Mouse (Mus musculus): ENCODE results near the gene Klhl5. TPM values are rescaled to one million over a fixed set of nuclear protein-coding genes. Genes with fewer than 3 reads are reported as not detected.
"Not testable (repeated sequence)": the region's sequence is repeated elsewhere in the genome, so short reads cannot be mapped to it uniquely, and the experiment has no call there.

Klhl5 gene
- polyA plus RNA-seq, 1 experiment from 2014 or later: 21.2 TPM

DNA sequence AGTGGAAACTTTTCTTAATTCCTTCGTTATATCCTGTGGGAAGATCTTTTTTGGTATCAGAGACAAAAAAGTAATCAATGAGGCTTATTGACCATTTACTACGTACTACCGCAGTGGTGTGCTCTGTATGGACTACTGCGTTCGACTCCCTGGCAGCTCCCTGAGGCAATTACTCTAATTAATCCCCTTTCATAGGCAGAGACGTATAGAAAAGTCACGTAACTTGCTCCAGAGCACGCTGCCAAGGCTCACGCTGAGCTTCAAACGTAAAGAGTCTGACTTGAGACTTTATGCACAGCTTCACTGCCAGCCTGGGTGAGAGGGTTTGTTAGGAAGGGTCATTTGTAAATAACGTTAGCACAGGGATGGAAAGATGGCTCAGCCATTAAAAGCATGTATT lies 7.3 kb upstream of the Klhl5 start:
- no peak for ATAC-seq (ENCODE audit: insufficient number of reproducible peaks, insufficient read depth, low FRiP score, low TSS enrichment, low read depth)
- Histone ChIP-seq H3K4me1 (peaks cover 11% of the 10 kb centered on the region; the same call in 1 of the 2 replicates), H3K9ac (no peak overlapping the region), H3K4me2 (no peak overlapping the region), H3K27ac (no peak overlapping the region), H3K27me3 (no peaks in the 10 kb centered on the region), H3K9me3 (no peaks in the 10 kb centered on the region), H3K36me3 (no peaks in the 10 kb centered on the region), H3K4me3 (no peak overlapping the region)
- 48% methylated on average over 11 of the region's 11 CpGs for WGBS

DNA sequence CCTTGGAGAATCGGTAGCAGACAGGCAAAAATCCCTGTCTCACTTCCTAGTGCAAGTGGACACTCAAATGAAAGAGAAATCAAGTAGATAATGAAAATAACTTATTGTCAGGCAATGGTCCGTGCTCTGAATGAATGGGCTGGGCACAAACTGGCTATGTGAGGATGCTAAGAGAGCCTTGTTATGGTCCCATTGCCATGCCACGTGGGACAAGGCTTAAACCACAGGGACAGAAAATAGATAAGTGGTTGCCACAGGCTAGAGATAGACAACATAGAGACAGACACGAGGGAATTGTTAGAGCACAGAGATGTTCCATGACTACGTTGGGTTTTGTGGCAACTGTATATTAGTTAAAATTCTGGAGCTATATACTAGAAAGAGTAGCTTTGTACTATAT lies 6.1 kb upstream of the Klhl5 start:
- WGBS: 79% methylated on average over 5 of the region's 5 CpGs
- Histone ChIP-seq H3K9me3 (no peaks in the 10 kb centered on the region), H3K4me2 (no peak overlapping the region), H3K27ac (no peak overlapping the region), H3K27me3 (no peaks in the 10 kb centered on the region), H3K4me1 (peaks cover 11% of the 10 kb centered on the region; the same call in 1 of the 2 replicates), H3K36me3 (no peaks in the 10 kb centered on the region), H3K4me3 (no peak overlapping the region), H3K9ac (no peak overlapping the region)
- ATAC-seq (ENCODE audit: insufficient number of reproducible peaks, insufficient read depth, low FRiP score, low TSS enrichment, low read depth): no peak

DNA sequence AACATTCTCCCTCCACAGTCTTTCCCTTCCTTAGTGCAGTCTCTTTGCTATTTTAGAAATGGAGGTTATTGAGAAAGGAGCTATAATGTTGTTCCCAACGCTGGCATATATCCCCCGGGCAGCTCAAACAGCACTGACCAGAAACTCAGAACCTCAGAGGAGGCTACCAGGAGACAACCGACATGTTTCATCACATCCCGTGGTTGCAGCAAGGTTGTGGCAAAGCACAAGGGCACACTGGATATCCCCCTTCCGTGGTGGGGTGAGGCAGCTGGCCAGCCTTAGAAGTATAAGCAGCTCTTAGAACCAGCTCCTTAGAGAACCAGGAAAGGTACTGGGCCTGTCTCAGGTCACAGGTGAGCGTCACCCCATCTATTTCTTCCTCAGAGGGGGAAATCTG lies 5.7 kb upstream of the Klhl5 start:
- WGBS: 89% methylated on average over 6 of the region's 6 CpGs
- Histone ChIP-seq H3K4me3 (no peak overlapping the region), H3K27ac (no peak overlapping the region), H3K27me3 (no peaks in the 10 kb centered on the region), H3K9ac (no peak overlapping the region), H3K36me3 (no peaks in the 10 kb centered on the region), H3K9me3 (no peaks in the 10 kb centered on the region), H3K4me2 (no peak overlapping the region), H3K4me1 (peaks cover 12% of the 10 kb centered on the region; the same call in 1 of the 2 replicates)
- no peak for ATAC-seq (ENCODE audit: insufficient number of reproducible peaks, insufficient read depth, low FRiP score, low TSS enrichment, low read depth)

DNA sequence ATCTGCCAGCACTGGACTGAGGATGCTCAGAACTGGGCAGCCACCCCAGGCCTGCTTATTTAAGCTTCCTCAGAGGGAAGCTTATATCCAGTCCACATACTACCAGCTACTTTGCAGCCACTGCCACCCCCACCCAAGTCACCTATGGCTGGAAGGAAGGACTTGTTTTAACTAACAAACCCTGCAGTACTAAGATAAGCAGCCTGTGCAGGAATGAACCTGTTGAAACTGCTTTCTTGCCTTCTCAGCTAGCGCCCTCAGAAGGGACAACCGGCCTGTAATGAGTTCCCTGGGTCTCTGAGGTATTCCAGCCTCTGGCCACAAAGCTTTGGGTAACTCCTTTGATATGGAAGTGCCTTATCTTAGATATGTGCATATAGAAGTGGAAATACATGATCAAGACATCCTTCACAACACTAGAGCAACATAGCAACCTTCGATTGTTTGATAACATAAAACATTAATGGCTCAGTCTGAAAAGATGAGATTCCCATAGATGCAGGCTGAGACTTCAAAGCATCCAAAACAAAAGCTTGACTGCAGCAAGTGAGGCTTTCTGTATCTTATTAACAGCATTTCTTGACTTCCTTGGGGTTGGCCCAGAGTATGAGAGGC lies 5.2 kb upstream of the Klhl5 start:
- H3K4me2 ChIP-seq: no peak overlapping the region
- no peak for ATAC-seq (ENCODE audit: insufficient number of reproducible peaks, insufficient read depth, low FRiP score, low TSS enrichment, low read depth)

DNA sequence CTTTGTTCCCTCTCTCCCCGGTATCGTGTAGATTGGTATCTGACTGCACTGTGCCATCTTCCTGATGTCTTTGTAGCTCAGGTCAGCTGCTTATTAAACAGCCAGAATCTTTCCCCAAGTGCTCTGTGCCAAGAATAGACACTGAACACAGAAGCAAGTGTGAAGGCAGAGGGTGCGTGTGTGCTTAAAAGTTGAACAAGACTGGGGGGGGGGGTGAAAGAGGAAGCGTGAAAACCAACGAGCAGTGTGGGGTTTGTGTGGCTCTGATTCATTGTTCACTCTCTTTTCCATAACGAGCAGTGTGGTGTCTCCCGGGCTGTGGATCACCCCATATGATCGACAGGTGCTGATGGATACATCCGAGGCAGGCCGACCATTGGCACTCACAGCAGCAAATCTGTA lies 4.7 kb upstream of the Klhl5 start:
- Histone ChIP-seq H3K9me3 (no peaks in the 10 kb centered on the region), H3K36me3 (no peaks in the 10 kb centered on the region), H3K4me2 (no peak overlapping the region), H3K27me3 (no peaks in the 10 kb centered on the region), H3K4me3 (no peak overlapping the region), H3K9ac (no peak overlapping the region), H3K4me1 (peaks cover 16% of the 10 kb centered on the region), H3K27ac (no peak overlapping the region)
- no peak for ATAC-seq (ENCODE audit: insufficient number of reproducible peaks, insufficient read depth, low FRiP score, low TSS enrichment, low read depth)
- 70% methylated on average over 10 of the region's 10 CpGs for WGBS

More for the DNA sequence above, 5.2 kb upstream of the Klhl5 start:
- H3K36me3 ChIP-seq: no peaks in the 10 kb centered on the region
- H3K27me3 ChIP-seq: no peaks in the 10 kb centered on the region
- peaks cover 16% of the 10 kb centered on the region for H3K4me1 ChIP-seq
- no peaks in the 10 kb centered on the region for H3K9me3 ChIP-seq
- WGBS: 63% methylated on average over 3 of the region's 3 CpGs
- H3K27ac ChIP-seq: no peak overlapping the region
- H3K4me3 ChIP-seq: no peak overlapping the region
- H3K9ac ChIP-seq: no peak overlapping the region

DNA sequence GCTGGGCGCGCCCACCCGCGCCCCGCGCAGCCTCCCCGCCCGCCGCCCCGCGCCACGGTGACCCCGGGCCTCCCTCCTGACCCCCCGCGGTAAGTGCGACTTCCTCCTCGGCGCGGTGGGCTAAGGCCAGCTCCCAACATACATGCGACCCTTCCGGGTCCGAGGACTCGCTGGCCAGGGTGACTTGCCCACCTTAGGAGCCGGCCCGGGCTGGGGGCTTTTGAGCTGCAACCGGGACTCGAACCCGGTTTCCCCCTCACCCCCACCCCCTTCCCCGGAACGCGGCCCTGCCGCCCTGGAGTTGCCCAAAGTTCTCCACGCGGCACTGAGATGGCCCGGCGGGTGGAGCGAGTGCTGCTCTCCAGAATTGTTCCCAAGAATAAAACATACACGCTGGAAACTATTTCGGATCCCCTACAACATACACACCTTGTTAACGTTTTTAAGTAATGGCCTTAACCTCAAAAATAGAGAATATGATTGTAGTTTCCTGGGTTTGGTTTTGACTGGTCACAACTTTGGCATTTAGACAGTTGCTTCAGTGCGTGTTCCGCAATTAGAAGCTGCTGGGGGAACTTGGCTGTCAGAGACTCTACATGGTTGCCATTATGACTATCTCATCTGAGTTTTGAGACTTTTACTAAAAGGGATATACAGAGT lies 564 bp downstream of the Klhl5 start:
- WGBS: 2% methylated on average over 35 of the region's 42 CpGs
- ATAC-seq (ENCODE audit: insufficient number of reproducible peaks, insufficient read depth, low FRiP score, low TSS enrichment, low read depth): 0 out of 2 replicates have a peak, but pooled peaks have one; percentile 20

DNA sequence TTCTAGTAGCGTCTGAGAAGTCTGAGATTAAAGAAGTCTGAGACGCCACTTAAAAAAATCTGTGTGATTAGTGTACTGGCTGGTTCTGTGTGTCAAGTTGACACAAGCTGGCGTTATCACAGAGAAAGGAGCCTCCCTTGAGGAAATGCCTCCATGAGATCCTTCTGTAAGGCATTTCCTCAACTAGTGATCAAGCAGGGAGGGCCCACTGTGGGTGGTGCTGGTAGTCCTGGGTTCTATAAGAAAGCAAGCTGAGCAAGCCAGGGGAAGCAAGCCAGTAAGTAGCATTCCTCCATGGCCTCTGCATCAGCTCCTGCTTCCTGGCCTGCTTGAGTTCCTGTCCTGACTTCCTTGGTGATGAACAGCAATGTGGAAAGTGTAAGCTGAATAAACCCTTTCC lies 4.9 kb downstream of the Klhl5 start:
- not testable (repeated sequence) for H3K4me1 ChIP-seq; H3K4me2 ChIP-seq; H3K27ac ChIP-seq; H3K9me3 ChIP-seq; H3K4me3 ChIP-seq; H3K27me3 ChIP-seq; H3K9ac ChIP-seq; ATAC-seq (ENCODE audit: insufficient number of reproducible peaks, insufficient read depth, low FRiP score, low TSS enrichment, low read depth)
- 59% methylated on average over 3 of the region's 3 CpGs for WGBS
- peaks cover 13% of the 10 kb centered on the region for H3K36me3 ChIP-seq

More for the DNA sequence above, 564 bp downstream of the Klhl5 start:
- no peaks in the 10 kb centered on the region for H3K9me3 ChIP-seq
- no peaks in the 10 kb centered on the region for H3K27me3 ChIP-seq
- peak overlapping the region; percentile 73 for H3K4me2 ChIP-seq
- peak overlapping the region; percentile 75 for H3K4me3 ChIP-seq
- H3K27ac ChIP-seq: peak overlapping the region; percentile 84
- peak overlapping the region; percentile 88 for H3K9ac ChIP-seq
- peaks cover 11% of the 10 kb centered on the region for H3K4me1 ChIP-seq
- no peaks in the 10 kb centered on the region for H3K36me3 ChIP-seq

DNA sequence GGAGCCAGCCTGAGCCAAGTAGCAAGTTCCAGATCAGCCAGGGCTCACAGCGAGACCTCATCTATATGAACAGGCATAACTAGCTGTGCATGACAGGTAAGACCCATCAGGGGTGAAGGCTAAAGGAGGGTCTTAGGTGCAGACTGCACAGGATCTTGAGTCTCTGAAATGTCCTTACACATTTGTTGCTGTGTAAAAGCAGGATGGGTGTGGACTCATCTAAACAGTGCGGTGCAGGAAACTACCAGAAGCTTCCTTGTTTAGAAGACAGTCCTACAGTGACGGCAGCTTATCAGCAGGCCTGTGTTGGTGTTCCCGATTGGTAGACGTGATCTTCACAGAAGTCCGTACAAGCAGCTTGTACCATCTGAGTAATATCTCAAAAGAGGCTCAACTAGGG lies 6.0 kb downstream of the Klhl5 start:
- ATAC-seq (ENCODE audit: insufficient number of reproducible peaks, insufficient read depth, low FRiP score, low TSS enrichment, low read depth): no peak
- no peak overlapping the region for H3K9ac ChIP-seq
- 92% methylated on average over 6 of the region's 6 CpGs for WGBS
- H3K4me1 ChIP-seq: peaks cover 6% of the 10 kb centered on the region
- H3K4me3 ChIP-seq: no peak overlapping the region
- no peaks in the 10 kb centered on the region for H3K9me3 ChIP-seq
- H3K27me3 ChIP-seq: no peaks in the 10 kb centered on the region
- no peak overlapping the region for H3K27ac ChIP-seq
- no peak overlapping the region for H3K4me2 ChIP-seq
- H3K36me3 ChIP-seq: peaks cover 13% of the 10 kb centered on the region

DNA sequence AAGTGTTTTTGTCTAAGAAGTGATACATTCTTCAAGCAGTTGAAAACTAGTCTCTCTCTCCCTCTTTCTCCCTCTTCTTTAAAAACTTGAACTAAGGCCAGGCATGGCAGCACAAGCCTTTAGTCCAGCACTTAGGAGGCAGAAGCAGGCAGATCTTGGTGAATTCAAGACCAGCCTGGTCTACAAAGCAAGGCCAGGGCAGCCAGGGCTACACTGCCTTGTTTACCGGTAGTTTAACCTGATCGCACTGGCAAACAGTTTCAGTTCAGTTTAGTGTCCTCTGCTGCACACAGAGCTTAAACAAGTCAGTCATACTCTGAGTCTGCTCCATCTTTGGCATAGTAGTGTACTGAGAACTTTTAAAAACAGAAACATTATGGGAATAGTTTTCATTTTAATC lies 9.4 kb downstream of the Klhl5 start:
- Histone ChIP-seq H3K9ac (no peak overlapping the region), H3K27ac (no peak overlapping the region), H3K27me3 (no peaks in the 10 kb centered on the region), H3K4me1 (no peaks in the 10 kb centered on the region), H3K9me3 (no peaks in the 10 kb centered on the region), H3K4me3 (no peak overlapping the region), H3K4me2 (no peak overlapping the region), H3K36me3 (peaks cover 16% of the 10 kb centered on the region)
- ATAC-seq (ENCODE audit: insufficient number of reproducible peaks, insufficient read depth, low FRiP score, low TSS enrichment, low read depth): no peak
- 96% methylated on average over 2 of the region's 2 CpGs for WGBS

DNA sequence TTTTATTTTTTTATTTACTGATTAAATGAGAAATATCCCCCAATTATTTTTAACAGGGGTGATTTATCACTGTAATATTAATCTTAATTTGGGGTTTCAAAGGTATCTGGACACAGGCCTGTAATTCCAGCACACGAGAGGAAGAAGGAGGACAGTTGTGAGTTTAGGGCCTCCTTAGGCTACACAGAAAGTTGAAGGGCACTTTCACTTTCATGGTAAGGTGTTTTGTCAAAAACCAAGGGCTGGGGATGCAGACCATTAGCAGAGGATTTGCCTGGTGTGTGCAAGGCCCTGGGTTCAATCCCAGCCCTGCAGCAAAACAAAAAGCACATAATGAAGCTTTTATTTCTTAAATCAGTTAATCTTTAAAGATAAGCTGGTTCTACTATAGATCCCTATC lies 12.2 kb downstream of the Klhl5 start:
- no peaks in the 10 kb centered on the region for H3K4me1 ChIP-seq
- H3K27ac ChIP-seq: no peak overlapping the region
- no peak overlapping the region for H3K9ac ChIP-seq
- WGBS: 79% methylated on average over 1 of the region's 1 CpGs
- no peak overlapping the region for H3K4me2 ChIP-seq
- no peak overlapping the region for H3K4me3 ChIP-seq
- no peak for ATAC-seq (ENCODE audit: insufficient number of reproducible peaks, insufficient read depth, low FRiP score, low TSS enrichment, low read depth)
- H3K27me3 ChIP-seq: no peaks in the 10 kb centered on the region
- H3K36me3 ChIP-seq: peaks cover 16% of the 10 kb centered on the region
- H3K9me3 ChIP-seq: no peaks in the 10 kb centered on the region

DNA sequence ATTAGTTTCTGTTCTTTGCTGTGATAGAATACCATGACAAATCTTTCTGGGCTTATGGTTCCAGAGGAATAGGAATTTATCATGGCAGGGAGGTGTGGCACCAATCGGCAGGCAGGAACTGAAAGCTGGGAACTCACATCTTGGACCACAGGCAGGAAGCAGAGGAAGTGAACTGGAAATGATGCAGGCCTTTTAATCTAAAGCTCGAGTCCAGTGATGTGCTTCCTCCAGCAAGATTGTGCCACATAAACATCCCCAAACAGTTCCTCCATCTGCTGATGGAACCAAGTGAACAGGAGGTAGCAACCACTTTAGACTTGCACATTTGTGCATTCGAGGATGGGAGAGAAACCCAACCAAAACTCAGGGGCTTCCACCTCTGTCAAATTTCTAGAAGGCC lies 12.6 kb downstream of the Klhl5 start:
- no peak overlapping the region for H3K9ac ChIP-seq
- H3K4me1 ChIP-seq: no peaks in the 10 kb centered on the region
- H3K27ac ChIP-seq: no peak overlapping the region
- H3K36me3 ChIP-seq: peaks cover 16% of the 10 kb centered on the region
- H3K4me3 ChIP-seq: no peak overlapping the region
- no peak for ATAC-seq (ENCODE audit: insufficient number of reproducible peaks, insufficient read depth, low FRiP score, low TSS enrichment, low read depth)
- WGBS: 64% methylated on average over 3 of the region's 3 CpGs
- H3K9me3 ChIP-seq: no peaks in the 10 kb centered on the region
- no peaks in the 10 kb centered on the region for H3K27me3 ChIP-seq
- H3K4me2 ChIP-seq: no peak overlapping the region

DNA sequence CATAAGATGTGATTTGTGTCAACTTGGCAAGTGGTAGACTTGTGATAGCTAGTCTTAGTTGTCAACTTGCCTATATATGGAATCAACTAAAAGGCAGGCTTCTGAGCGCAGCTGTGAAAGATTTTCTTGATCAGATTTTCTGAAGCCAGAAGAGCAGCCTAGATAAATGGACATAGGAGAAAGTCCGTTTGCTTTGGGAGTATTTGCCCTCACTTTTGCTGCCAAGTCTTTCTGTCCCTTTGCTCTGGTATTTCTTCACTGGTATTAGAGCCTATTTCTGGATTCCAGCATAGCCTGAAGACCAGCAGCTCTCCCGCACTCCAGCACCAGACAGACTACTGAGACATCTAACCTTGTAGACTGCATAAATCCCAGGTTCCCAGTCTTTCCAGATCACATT lies 15.3 kb downstream of the Klhl5 start:
- Histone ChIP-seq H3K4me2 (no peak overlapping the region), H3K4me3 (no peak overlapping the region), H3K9me3 (no peaks in the 10 kb centered on the region), H3K27ac (no peak overlapping the region), H3K36me3 (peaks cover 3% of the 10 kb centered on the region; the same call in 1 of the 2 replicates), H3K27me3 (no peaks in the 10 kb centered on the region), H3K9ac (no peak overlapping the region), H3K4me1 (no peaks in the 10 kb centered on the region)
- WGBS: 85% methylated on average over 3 of the region's 3 CpGs
- no peak for ATAC-seq (ENCODE audit: insufficient number of reproducible peaks, insufficient read depth, low FRiP score, low TSS enrichment, low read depth)

Data from embryonic facial prominence, embryonic 13.5 days (tissue).